Mouse (Mus musculus): ENCODE results near the gene Hsf2. TPM values are rescaled to one million over a fixed set of nuclear protein-coding genes. Genes with fewer than 3 reads are reported as not detected.

Hsf2 gene
- 17.6 and 24.4 TPM in 2 replicates for polyA plus RNA-seq (2021; fragmentation: Nextera tagmentation)
- long read RNA-seq, experiment 1, partial matches to known transcripts: 2 of 22 reads
- long read RNA-seq, experiment 1, other reads (novel, unspliced or antisense): 17 of 22 reads
- long read RNA-seq, experiment 2, transcript Hsf2-201 (12 exons, 2,604 nt): major isoform, 18 of 25 reads
- long read RNA-seq, experiment 2, partial matches to known transcripts: 2 of 25 reads
- long read RNA-seq, experiment 2, other reads (novel, unspliced or antisense): 5 of 25 reads

GRCm38 (mm10) chr10:57485908-57486541 is at the start of gene Hsf2:
Gene Hsf2, plus strand, starts transcription at chr10:57486385.

GRCm38 (mm10) chr10:57532218-57533101 is 46.3 kb downstream of the Hsf2 start, which contains the start of gene Serinc1:
Gene Serinc1, minus strand, starts transcription at chr10:57532530.

Other genes with a start within 250 kb of the Hsf2 start
- 463 and 471 TPM in 2 replicates for gene Serinc1, start 46.1 kb downstream of the Hsf2 start, polyA plus RNA-seq (2021; fragmentation: Nextera tagmentation)
- 20.9 and 25.7 TPM in 2 replicates for gene Pkib, start 145.6 kb downstream of the Hsf2 start, polyA plus RNA-seq (2021; fragmentation: Nextera tagmentation)

Measured in layer of hippocampus, adult 6 months (tissue).